Mouse (Mus musculus) inflammation-experienced regulatory T-cells, adult 6 months (primary cell): ENCODE results near the gene Fnbp1. TPM values are rescaled to one million over a fixed set of nuclear protein-coding genes. Genes with fewer than 3 reads are reported as not detected.
A peak's percentile ranks its signal among the peaks of the same experiment; 100 is the strongest.

Source experiments
- ATAC-seq: one replicate; pipeline ENCODE4 v1.8.0; 2017
- polyA plus RNA-seq, 3 experiments: library from polyadenylated mRNA; unstranded; fragments of 100-300 nt; shearing (Covaris generic); gene quantifications; one replicate each; pipeline ENCODE4 v1.2.1; 2017

Fnbp1 gene
- polyA plus RNA-seq, 3 experiments from 2014 or later = 86.1 to 123 (median 103) TPM

GRCm38 (mm10) chr2:31147054-31147453 is 5.2 kb upstream of the Fnbp1 start:
- no peak for ATAC-seq

DNA sequence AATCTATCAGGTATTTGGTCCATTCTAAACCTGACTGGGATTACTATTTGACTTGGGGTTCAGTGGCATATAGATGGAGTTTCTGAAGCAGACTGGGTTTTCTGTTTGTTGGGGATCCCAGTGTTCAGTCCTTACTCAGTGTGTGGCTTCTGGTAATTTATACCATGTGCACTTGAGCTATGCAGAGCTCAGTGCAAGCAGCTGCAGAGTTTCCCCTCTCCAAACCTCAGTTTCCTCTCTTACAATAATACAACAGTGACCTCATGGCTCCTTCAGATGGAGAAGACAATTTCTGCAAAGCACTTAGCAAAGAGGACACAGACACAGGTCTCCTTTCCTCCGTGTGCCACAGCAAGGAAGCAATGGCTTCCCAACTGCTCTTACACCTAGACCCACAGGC is 3.1 kb upstream of the Fnbp1 start:
- no peak for ATAC-seq

DNA sequence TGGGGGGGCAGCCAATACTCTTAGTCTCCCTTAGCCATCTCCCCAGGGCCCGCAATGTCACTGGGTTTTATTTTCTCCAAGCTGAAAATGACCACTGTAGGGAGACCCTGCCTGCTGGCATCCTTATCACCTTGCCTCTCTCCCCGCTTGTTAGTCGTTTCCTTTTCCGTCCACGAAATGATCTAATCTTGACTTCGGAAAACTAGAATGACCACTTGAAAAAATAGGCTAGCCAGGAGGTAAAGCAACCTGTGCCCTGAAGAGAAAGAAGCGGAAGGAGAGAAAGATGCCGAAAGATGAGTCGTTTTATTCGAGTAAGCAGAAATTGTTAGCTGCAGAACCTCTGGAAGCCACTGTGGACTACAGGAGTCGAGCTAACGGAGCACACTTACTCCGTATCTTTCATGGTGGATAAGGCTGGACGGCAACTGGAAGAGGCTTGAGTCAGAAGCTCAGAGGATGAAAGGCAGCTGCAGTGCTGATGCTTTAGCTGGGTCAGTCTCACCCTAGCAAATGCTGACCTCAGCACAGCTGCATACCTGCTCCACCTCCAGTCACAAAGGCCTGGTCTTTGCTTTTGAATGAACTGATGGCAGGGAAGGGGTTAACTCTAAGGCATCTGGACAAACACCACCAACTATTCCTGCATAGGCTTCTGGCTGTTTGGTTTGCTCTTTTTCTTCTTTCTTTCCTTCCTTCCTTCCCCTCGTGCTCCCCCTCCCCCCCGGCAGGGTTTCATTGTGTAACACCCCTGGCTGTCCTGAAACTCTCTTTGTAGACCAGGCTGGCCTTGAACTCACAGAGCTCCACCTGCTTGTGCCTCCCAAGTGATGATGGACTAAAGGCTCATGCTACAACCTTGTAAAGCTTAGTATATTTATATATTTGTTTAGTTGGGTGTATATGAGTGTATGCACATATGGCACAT is 2.2 kb upstream of the Fnbp1 start:
- no peak for ATAC-seq

DNA sequence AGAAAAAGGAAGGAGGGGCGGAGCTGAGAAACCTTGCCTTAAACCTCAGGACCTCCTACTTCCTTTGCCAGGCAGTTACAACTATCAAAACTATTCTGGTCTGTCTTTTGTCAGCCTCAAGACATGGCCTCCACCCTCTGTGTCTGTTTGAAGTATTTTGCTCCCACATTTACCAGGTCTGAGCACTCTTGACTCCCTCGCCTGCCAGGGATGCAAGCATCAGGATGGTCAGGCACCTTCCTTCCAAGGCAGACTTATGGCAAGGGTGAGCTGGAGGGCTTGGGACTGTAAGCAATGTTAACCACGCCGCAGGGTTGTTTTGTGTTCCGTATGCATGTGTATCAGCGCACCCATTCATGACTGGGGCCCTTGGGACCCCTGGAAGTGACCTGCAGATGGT is 1.5 kb upstream of the Fnbp1 start:
- peak; percentile 65 for ATAC-seq

GRCm38 (mm10) chr2:31142505-31142904 is 697 bp upstream of the Fnbp1 start:
- ATAC-seq = no peak

DNA sequence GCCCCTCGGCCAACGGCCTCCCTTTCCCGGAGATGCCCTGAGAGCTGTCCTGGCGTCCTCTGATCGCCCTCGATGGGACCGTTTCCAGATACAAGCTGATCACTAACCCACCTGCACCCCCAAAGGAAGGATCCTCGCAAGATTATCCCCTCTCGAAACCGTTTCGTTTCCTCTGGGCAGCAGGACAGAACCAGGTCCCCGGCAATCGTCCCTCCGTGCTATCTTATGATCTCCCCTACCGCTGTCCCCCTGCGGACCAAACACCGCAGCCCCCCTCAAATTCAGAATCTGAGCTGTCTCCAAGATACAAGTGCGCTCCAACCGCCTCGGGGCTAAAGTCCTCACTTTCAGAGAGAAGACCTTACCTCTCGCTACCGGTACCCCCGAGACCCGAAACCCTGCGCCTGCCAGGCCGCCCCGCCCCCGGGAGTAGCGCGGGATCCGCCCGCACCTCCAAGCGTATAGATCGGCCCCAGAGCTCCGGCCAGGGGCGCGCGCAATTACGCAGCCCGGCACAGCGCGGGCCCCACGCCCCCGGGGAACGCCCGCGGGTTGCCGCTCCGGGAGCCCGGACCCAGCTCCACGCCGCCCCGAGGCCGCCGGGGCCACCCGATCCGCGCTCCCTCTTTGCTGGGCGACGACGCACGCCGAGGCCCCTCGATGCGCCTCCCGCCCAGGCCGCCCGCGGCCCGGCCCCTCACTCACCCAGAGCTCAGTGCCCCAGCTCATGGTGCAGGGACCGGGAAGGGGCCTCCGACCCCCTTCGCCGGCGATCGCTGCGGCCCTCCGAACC is 538 bp downstream of the Fnbp1 start:
- ATAC-seq = no peak

DNA sequence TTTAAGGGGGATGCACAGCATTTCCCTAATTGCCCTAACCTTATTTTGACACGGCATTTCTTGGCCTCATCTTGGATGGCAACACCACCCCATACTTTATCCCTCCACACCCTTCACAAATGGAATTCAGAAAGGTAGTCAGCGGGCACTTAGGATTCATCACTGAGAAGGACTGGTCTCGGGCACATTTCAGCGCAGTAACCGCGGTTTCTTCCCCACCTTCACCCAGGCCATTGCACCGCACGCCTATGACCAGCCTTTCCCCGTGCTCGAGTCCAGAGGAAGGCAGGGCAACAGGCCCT is 1.1 kb downstream of the Fnbp1 start:
- ATAC-seq = no peak

- no peak for ATAC-seq
These were observed 1.6 kb downstream of the Fnbp1 start for GRCm38 (mm10) chr2:31139991-31140771.

DNA sequence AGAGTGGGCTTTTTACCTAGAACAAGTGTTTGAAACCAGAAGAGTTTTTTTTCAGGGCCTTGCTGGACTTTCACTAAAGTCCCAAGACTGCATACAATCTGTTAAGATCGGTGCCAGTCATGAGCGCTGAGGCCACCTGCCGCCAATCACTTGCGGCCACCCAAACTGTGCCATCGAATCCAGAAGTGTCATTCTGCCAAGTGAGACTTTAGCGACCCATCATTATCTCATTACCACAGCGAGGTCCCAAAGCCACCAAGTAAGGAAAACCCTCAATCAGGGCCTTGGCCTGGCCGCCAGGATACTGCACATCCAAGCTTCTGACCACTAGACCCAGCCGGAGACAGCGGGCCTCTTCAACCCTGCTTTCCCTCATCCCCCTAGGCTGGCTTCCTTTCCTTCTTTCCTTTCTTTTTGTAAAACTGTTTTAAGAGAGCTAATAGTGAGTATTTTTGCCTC is 2.6 kb downstream of the Fnbp1 start:
- no peak for ATAC-seq

DNA sequence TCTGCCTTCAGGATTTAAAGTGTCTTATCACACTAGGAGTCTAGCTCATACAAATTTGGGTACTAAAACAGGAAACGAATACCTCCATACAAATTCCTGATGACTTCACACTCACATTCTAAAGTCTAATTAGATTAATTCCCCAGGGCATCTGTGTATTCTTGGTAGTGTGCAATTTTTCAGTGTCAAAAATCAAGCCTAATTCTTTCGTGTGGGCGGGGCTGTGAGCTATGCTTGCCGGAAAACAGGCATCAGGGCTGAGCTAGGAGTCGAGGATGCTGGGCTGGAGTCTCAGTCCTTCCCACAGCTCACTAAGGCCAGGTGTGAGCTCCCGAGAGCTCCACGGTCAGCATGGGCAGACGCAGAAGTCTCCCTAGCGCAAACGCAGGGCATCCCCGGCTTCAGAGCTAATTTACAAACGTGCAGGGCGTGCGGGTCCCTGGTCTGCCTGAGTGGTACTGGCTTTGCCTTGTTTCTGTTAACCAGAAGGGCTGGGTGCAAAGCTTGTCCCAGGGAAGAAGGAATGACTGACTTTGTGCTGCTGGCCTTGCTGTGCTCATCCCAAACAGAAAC is 4.7 kb downstream of the Fnbp1 start:
- ATAC-seq = no peak

DNA sequence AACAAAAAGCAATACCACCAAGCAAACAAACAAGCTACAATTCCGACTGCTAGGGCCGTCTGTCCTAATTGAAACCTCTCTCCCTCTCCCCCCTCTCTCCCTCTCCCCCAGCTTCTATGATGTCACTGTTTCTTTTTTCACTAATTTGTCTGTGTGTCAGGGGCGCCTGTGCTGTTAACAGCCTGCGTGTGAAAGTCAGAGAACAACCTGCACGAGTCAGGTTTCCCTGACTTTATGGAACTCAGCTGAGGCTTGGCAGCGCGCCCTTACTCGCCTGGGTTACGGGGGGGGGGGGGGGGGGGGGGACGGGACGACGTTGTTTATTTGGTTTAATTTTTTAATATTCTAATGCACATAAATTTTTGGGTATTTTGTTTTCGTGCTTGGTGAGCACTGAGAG is 5.5 kb downstream of the Fnbp1 start:
- peak; percentile 36 for ATAC-seq

DNA sequence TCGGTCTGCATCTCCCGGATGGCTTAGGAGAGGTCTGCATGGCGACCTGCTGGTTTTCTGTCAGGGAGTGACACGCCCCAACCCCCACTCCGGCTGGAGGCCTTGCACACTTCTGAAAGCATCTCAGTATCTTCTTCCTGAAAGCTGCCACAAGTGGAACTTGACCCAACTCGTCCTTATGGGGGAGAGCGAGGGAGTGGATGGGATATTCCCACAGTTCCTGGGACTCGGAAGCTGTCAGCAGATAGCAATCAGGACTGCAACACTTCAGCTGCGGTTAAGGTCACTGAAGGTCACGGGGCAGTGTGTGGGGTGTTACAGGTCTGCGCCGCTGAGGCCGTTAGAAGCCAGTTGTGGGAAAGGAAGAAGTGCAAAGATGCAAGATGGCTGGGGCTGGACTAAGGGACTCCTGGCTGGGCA is 6.3 kb downstream of the Fnbp1 start:
- ATAC-seq = no peak

- ATAC-seq = no peak
These were observed 7.8 kb downstream of the Fnbp1 start for GRCm38 (mm10) chr2:31133981-31134380.

DNA sequence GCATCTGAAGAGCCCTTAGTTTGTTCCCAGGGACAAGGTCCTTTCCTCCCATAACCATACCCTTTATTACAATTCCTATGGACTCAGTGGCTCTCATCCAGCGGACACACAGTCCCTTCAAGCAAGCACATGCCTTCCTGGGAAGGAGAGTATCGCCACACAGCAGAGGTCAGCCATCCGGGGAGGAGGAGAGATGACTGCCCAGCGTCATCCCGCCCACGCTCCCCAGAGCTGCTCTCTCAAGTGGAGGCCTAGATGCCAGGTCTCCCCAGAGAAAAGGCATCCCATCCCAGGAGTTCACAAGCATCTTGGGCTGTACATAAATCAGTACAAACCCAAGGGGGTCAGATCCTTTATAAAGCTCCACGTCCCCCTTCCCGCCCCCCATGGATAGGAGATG is 9.1 kb downstream of the Fnbp1 start:
- no peak for ATAC-seq

GRCm38 (mm10) chr2:31130815-31131299 is 11.0 kb downstream of the Fnbp1 start:
- peak; percentile 91 for ATAC-seq

GRCm38 (mm10) chr2:31129742-31130518 is 11.9 kb downstream of the Fnbp1 start:
- ATAC-seq = no peak

DNA sequence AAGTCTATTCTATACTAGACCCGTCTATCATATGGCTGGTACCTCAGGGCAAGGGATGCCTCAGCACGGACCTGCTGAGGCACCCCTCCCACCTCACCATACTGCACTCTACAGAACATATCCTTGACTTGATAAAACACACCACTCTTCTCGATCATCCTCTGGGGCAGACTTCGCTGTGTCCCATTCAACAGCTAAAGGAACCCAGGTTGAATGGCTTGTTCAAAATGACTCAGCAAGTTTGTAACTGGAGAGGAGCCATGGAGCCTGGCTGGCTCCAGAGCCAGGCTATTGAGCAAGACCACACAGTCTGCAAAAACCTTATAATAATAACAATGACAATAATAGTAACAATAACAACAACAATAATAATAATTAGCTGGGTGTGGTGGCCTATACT is 13.9 kb downstream of the Fnbp1 start:
- ATAC-seq = no peak

DNA sequence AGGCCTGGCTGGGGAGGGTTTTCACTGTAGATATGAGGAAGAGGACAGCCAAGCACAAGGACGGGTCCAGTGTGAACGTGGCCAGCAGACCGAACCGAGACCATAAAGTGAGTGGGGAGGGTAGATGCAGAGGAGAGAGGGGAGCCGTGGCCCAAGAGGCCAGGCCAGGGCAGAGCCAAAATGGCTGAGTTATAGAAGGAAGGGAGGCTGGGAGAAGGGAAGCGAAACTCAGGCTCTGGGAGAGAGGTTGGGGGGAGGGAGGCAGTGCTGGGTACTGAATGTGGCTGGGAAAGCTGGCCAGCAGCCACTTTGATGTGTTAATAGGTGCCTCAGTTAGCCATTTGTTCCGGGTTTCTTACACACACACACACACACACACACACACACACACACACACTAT is 14.6 kb downstream of the Fnbp1 start:
- no peak for ATAC-seq

GRCm38 (mm10) chr2:31126048-31126447 is 15.8 kb downstream of the Fnbp1 start:
- no peak for ATAC-seq

DNA sequence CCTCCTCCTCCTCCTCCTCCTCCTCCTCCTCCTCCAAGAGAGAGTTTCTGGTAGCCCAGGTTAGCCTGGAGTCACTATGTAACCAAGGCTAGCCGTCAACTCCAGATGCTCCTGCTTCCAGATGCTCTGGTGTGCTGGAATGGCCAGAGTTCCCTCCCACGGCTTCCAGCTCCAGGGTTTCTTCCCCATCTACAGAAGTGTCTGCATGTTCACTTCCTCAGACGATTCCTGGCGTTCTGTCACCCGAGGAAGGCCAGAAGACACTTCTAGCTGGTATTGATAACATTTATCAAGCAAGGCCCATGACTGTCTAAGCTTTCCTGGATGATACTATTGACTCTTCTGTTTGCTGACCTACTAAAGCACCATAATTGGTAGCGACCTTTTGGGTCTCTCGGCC is 16.7 kb downstream of the Fnbp1 start:
- ATAC-seq = no peak

DNA sequence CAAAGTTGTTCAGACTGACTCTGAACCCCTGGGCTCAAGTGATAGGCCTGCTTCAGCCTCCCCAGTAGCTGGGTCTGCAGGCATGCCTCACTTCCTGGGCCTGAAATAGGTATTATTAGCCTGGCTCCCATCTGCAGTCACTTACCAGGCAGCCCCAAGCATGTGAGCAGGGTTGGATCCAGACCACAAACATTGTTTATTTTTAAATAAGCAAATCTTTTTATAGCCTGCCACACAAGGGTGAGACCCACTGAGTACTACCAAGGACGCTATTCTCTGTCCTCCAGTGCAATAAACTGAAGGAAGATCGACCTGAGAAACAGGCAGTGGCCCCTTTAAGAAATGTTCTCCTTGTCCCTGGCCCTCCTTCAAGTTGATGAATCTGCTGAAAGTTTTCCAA is 17.1 kb downstream of the Fnbp1 start:
- ATAC-seq = no peak

DNA sequence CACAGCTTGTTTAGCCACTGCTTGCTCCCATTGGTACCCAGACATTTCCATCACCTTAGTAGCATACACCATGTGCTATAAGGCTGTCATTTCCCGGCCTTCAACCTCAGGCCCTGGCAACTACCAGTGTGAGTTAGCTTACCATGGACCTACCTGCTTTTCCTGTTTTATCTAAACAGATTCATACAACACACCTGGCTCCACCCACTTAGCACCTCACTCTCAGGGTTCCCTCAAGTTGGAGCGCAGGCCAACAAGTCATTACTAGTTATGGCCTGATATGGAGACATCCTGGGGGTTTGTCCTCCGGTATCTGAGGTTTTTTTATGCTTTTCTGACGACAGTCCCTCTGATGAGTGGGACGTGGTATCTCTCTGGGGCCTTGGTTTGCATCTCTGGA is 18.3 kb downstream of the Fnbp1 start:
- ATAC-seq = no peak
